Mouse (Mus musculus) left cerebral cortex, adult 18-20 months (tissue): Measurements from ENCODE around the gene Drg2. TPM values are rescaled to one million over a fixed set of nuclear protein-coding genes. Genes with fewer than 3 reads are reported as not detected.

Experiments
- DNase-seq, 2 experiments: peaks; one replicate each; pipeline ENCODE4 v3.0.0; 2021 to 2022; ENCODE audit warnings: low spot score in 2 of 2, mixed read lengths in 1 of 2
- total RNA-seq, 2 experiments: library from RNA; stranded (reverse); gene quantifications; 2 replicates each; pipeline ENCODE4 v1.2.3; 2021

The Drg2 gene
- total RNA-seq, 2 experiments from 2014 or later = 69.8 to 70.2 TPM

GRCm38 (mm10) chr11:60465943-60466380, 11.6 kb downstream of the Drg2 start:
- peak in 1 of 2 experiments; percentile 34 for DNase-seq

- no peak for DNase-seq
These were observed 14.6 kb downstream of the Drg2 start, which contains the start of gene Myo15 for GRCm38 (mm10) chr11:60469039-60469438. Myo15 (plus strand) TSS chr11:60469339.

GRCm38 (mm10) chr11:60470743-60471142, 16.4 kb downstream of the Drg2 start:
- no peak for DNase-seq

- DNase-seq = no peak
These were observed 20.1 kb downstream of the Drg2 start for GRCm38 (mm10) chr11:60474534-60474933.

GRCm38 (mm10) chr11:60475668-60476362, 21.4 kb downstream of the Drg2 start:
- no peak for DNase-seq

- no peak for DNase-seq
These were observed 23.7 kb downstream of the Drg2 start for GRCm38 (mm10) chr11:60478121-60478520.

- no peak for DNase-seq
These were observed 31.9 kb downstream of the Drg2 start for GRCm38 (mm10) chr11:60486267-60486666.

GRCm38 (mm10) chr11:60492726-60493125, 38.3 kb downstream of the Drg2 start:
- DNase-seq = no peak

- no peak for DNase-seq
These were observed 41.3 kb downstream of the Drg2 start for GRCm38 (mm10) chr11:60495692-60496091.

- DNase-seq = no peak
These were observed 52.9 kb downstream of the Drg2 start for GRCm38 (mm10) chr11:60507281-60507680.

- no peak for DNase-seq
These were observed 54.6 kb downstream of the Drg2 start for GRCm38 (mm10) chr11:60508950-60509349.

- peak in 1 of 2 experiments; percentile 5 for DNase-seq
These were observed 55.1 kb downstream of the Drg2 start for GRCm38 (mm10) chr11:60509500-60509899.

GRCm38 (mm10) chr11:60511893-60512292, 57.5 kb downstream of the Drg2 start:
- DNase-seq = no peak

- DNase-seq = no peak
These were observed 58.1 kb downstream of the Drg2 start for GRCm38 (mm10) chr11:60512520-60512919.

- DNase-seq = no peak
These were observed 60.5 kb downstream of the Drg2 start for GRCm38 (mm10) chr11:60514941-60515340.

- no peak for DNase-seq
These were observed 63.9 kb downstream of the Drg2 start for GRCm38 (mm10) chr11:60518305-60518704.

Other genes starting within 250 kb of the Drg2 start
- 10 to 100 TPM; 66.2 to 68.2 TPM for gene Srebf1, start 232.0 kb upstream of the Drg2 start, total RNA-seq
- 100 to 1,000 TPM; 218 to 221 TPM for gene Tom1l2, start 101.7 kb upstream of the Drg2 start, total RNA-seq
- 10 to 100 TPM; 10.4 to 11.8 TPM for gene Drc3, start 101.3 kb upstream of the Drg2 start, total RNA-seq
- 10 to 100 TPM; 49.4 TPM for gene Gid4, start 37.4 kb upstream of the Drg2 start, total RNA-seq
- gene Atpaf2, start 36.1 kb upstream of the Drg2 start, total RNA-seq = 10 to 100 TPM; 26.9 to 32.1 TPM
- gene Myo15, start 14.7 kb downstream of the Drg2 start, total RNA-seq = under 1 TPM; 0.05 to 0.12 TPM
- 10 to 100 TPM; 61.0 to 62.5 TPM for gene Alkbh5, start 81.8 kb downstream of the Drg2 start, total RNA-seq
- 10 to 100 TPM; 34.6 to 35.4 TPM for gene Llgl1, start 245.1 kb downstream of the Drg2 start, total RNA-seq